Mouse (Mus musculus) left cerebral cortex, adult 2 months (tissue): ENCODE measurements around the gene Tmem53. TPM values are rescaled to one million over a fixed set of nuclear protein-coding genes. Genes with fewer than 3 reads are reported as not detected.
A peak's percentile ranks its signal among the peaks of the same experiment; 100 is the strongest.

Source experiments
- DNase-seq, 2 experiments: peaks; one replicate each; pipeline ENCODE4 v3.0.0; 2021 to 2022; ENCODE audit warnings: low spot score in 2 of 2, mixed read lengths in 1 of 2; ENCODE audit errors: extremely low spot score in 1 of 2
- H3K27ac ChIP-seq: fragments of 200-600 bp; 2 replicates; pipeline ENCODE4 v1.8.1; 2022
- H3K4me3 ChIP-seq: fragments of 200-600 bp; 2 replicates; pipeline ENCODE4 v1.8.1; 2022
- CTCF ChIP-seq: fragments of 200-600 bp; IDR thresholded peaks from 2 replicates; pipeline ENCODE4 v1.8.1; 2022; ENCODE audit warnings: antibody characterized with exemption, mild to moderate bottlenecking, moderate library complexity
- intact Hi-C: fragments of 180-260 bp; cut with DNase I; formaldehyde crosslinking; loops from one replicate; pipeline ENCODE4 v1.15.1; 2025
- long read RNA-seq, 2 experiments: library from polyadenylated mRNA; stranded (forward); transcript quantifications; one replicate each; pipeline ENCODE4 v2.0.0; 2021; ENCODE audit warnings: borderline mapping rate in 2 of 2
- total RNA-seq, 2 experiments: library from RNA; stranded (reverse); gene quantifications; 2 replicates each; pipeline ENCODE4 v1.2.3; 2021

Tmem53 gene
- total RNA-seq = 1 to 10 TPM; 5.0 to 5.4 TPM
- long read RNA-seq, experiment 1 = 0 reads
- long read RNA-seq, experiment 2, partial matches to known transcripts = 0 of 4 reads
- long read RNA-seq, experiment 2, other reads (novel, unspliced or antisense) = 1 of 4 reads

- TF ChIP-seq CTCF = no peak
- peak; percentile 78 to 85 for DNase-seq
- intact Hi-C loops = no loop called here
- Histone ChIP-seq H3K4me3 (peak within 1 kb of the TSS; percentile 89), H3K27ac (peak within 1 kb of the TSS; percentile 61)
Measured at GRCm38 (mm10) chr4:117251801-117252316, at the start of gene Tmem53, which contains the start of gene Armh1. TSS of gene Tmem53 (plus strand) at chr4:117251951. TSS of gene Armh1 (minus strand) at chr4:117252125.

- TF ChIP-seq CTCF = peak; percentile 63
- peak overlapping the region; percentile 54; the same call in 1 of the 2 replicates for H3K27ac ChIP-seq
- intact Hi-C loops = no loop called here
Measured at GRCm38 (mm10) chr4:117202046-117202991, 49.4 kb upstream of the Tmem53 start.

GRCm38 (mm10) chr4:117202992-117203354, 48.8 kb upstream of the Tmem53 start:
- H3K27ac ChIP-seq = no peak overlapping the region
- no peak for DNase-seq
- no peak for TF ChIP-seq CTCF
- intact Hi-C loops = no loop called here
- no peak overlapping the region for H3K4me3 ChIP-seq

More at GRCm38 (mm10) chr4:117202046-117202991, 49.4 kb upstream of the Tmem53 start:
- H3K4me3 ChIP-seq = peak overlapping the region; percentile 29
- no peak for DNase-seq

GRCm38 (mm10) chr4:117209592-117209991, 42.2 kb upstream of the Tmem53 start:
- DNase-seq = no peak
- TF ChIP-seq CTCF = no peak

GRCm38 (mm10) chr4:117210147-117211074, 41.3 kb upstream of the Tmem53 start:
- H3K27ac ChIP-seq = peak overlapping the region; percentile 55
- peak in 1 of 2 experiments; percentile 32 for DNase-seq

More at GRCm38 (mm10) chr4:117209592-117209991, 42.2 kb upstream of the Tmem53 start:
- intact Hi-C loops = no loop called here
- Histone ChIP-seq H3K27ac (no peak overlapping the region), H3K4me3 (no peak overlapping the region)

GRCm38 (mm10) chr4:117214250-117214649, 37.5 kb upstream of the Tmem53 start:
- no peak for TF ChIP-seq CTCF
- Histone ChIP-seq H3K27ac (no peak overlapping the region), H3K4me3 (no peak overlapping the region)
- DNase-seq = no peak
- intact Hi-C loops = no loop called here

More at GRCm38 (mm10) chr4:117210147-117211074, 41.3 kb upstream of the Tmem53 start:
- no peak overlapping the region for H3K4me3 ChIP-seq
- peak; percentile 60 for TF ChIP-seq CTCF
- intact Hi-C loops = no loop called here

- Histone ChIP-seq H3K27ac (peak overlapping the region; percentile 37), H3K4me3 (no peak overlapping the region)
- TF ChIP-seq CTCF = no peak
- intact Hi-C loops = no loop called here
- DNase-seq = peak in 1 of 2 experiments; percentile 19
Measured at GRCm38 (mm10) chr4:117217029-117217428, 34.7 kb upstream of the Tmem53 start.

- H3K27ac ChIP-seq = no peak overlapping the region
- peak; percentile 42 to 51 for DNase-seq
- peak; percentile 98 for TF ChIP-seq CTCF
- intact Hi-C loops = no loop called here
- no peak overlapping the region for H3K4me3 ChIP-seq
Measured at GRCm38 (mm10) chr4:117218517-117219219, 33.1 kb upstream of the Tmem53 start.

- no peak for TF ChIP-seq CTCF
- intact Hi-C loops = no loop called here
- no peak overlapping the region for H3K4me3 ChIP-seq
- DNase-seq = no peak
- H3K27ac ChIP-seq = no peak overlapping the region
Measured at GRCm38 (mm10) chr4:117220741-117221515, 30.8 kb upstream of the Tmem53 start.

- no peak for DNase-seq
- intact Hi-C loops = no loop called here
- Histone ChIP-seq H3K4me3 (no peak overlapping the region), H3K27ac (no peak overlapping the region)
- no peak for TF ChIP-seq CTCF
Measured at GRCm38 (mm10) chr4:117221836-117222235, 29.9 kb upstream of the Tmem53 start.
